Mouse (Mus musculus): Measurements from ENCODE around the gene Arhgap1. TPM values are rescaled to one million over a fixed set of nuclear protein-coding genes. Genes with fewer than 3 reads are reported as not detected.
A peak's percentile ranks its signal among the peaks of the same experiment; 100 is the strongest.

Gene Arhgap1
- total and polyA plus RNA-seq, 2 experiments from 2014 or later, result 85.1 to 95.8 TPM

DNA sequence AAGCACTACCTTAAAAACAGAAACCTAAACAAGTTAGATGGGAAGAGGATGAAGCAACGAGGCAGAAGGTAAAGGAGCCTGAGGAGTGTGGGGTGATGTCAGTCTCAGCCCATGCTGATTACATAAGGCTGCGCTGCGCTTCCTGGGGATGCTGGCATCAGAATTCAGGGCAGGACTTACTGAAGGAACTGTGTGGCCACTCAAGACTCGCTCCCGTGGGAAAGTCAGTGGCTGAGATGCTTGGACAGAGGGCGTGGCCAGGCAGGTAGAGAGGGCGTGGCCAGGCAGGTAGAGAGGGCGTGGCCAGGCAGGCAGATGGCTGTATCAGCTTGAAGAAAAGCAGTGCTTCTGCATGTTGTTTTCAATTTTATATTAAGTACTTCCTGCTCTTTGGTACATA, 34.3 kb downstream of the Arhgap1 start:
- H3K36me3 ChIP-seq (ENCODE audit: insufficient read depth, low read length), result peaks cover 45% of the 10 kb centered on the region
- no peaks in the 10 kb centered on the region for H3K27me3 ChIP-seq (ENCODE audit: insufficient read depth, low read length)
- 82% methylated on average over 8 of the region's 8 CpGs for WGBS
- no peak overlapping the region for H3K4me3 ChIP-seq (ENCODE audit: low read length)
- no peak for DNase-seq (ENCODE audit: low spot score)
- ATAC-seq, result no peak
- no peak for TF ChIP-seq CTCF (IDR thresholded peaks at IDR 0.05; ENCODE audit: low read depth)
- no peak overlapping the region for H3K27ac ChIP-seq
- H3K9ac ChIP-seq (replicated peaks; ENCODE audit: low read length), result no peak overlapping the region
- H3K4me2 ChIP-seq (ENCODE audit: low read depth, low read length), result no peak overlapping the region
- H3K9me3 ChIP-seq (ENCODE audit: low read length), result no peaks in the 10 kb centered on the region
- no peaks in the 10 kb centered on the region for H3K4me1 ChIP-seq (ENCODE audit: insufficient read depth, low read length)

DNA sequence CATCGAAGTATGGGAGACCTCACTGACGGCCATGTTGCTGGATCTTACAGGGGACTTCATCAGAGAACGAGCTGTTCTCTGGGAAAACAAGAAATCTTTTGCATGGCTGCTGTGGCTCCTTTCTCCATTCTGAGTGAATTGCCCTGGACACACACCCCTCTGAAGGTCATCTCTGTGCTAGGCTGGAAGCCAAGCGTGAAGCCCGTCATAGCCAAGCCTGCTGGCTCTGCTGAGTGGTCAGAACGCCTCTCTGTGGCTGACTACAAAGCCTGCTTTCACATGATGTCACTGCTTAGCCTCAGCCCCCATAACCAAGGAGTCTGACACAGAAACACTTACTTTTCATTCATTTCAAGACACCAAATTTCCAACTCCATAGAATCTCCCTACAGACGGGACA, 39.8 kb downstream of the Arhgap1 start:
- Histone ChIP-seq H3K36me3 (ENCODE audit: insufficient read depth, low read length) (peaks cover 36% of the 10 kb centered on the region), H3K27ac (no peak overlapping the region), H3K4me1 (ENCODE audit: insufficient read depth, low read length) (no peaks in the 10 kb centered on the region), H3K9me3 (ENCODE audit: low read length) (no peaks in the 10 kb centered on the region), H3K4me2 (ENCODE audit: low read depth, low read length) (no peak overlapping the region), H3K4me3 (ENCODE audit: low read length) (no peak overlapping the region), H3K9ac (replicated peaks; ENCODE audit: low read length) (no peak overlapping the region), H3K27me3 (ENCODE audit: insufficient read depth, low read length) (no peaks in the 10 kb centered on the region)
- WGBS, result 75% methylated on average over 7 of the region's 7 CpGs
- TF ChIP-seq CTCF (IDR thresholded peaks at IDR 0.05; ENCODE audit: low read depth), result no peak
- ATAC-seq (peak; percentile 55; the same call in 1 of the 2 replicates), DNase-seq (ENCODE audit: low spot score) (no peak)

DNA sequence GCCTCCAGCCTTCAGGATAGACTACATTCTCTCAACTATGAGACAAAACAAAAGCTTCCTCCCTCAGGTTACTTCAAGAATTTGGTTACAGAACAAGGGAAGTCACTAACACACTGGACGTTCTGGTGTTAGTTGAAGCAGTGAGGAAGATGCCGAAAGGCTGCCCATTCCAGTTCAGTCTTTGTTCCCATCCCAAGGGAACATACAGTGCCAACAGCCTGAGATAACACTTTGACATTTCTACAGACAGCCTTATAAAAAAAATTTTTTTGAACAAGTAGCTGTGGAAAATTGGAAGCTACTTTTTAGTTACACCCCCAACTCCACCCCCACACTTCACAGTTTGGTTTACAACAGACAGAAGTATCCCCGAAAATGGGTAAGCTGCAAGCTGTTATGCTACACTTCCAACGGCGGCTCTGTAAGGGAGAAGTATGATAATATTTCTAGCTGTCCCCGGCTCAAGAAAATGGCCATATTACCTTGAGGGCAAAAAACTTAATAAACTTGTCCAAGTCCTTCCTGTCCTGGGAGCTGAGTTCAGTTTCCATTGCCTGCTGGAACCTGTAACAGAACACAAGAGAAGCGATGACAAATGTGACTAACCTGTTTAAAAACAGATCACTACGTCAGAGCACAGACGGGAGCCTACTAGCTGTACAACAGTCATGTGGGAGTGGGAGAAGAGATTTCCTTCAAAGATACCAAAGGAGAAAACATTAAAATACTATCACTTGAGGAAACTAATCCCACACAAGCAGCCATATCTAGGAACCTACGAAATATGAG, 46.0 kb downstream of the Arhgap1 start:
- Histone ChIP-seq H3K27me3 (ENCODE audit: insufficient read depth, low read length) (no peaks in the 10 kb centered on the region), H3K27ac (no peak overlapping the region), H3K9ac (replicated peaks; ENCODE audit: low read length) (no peak overlapping the region), H3K4me2 (ENCODE audit: low read depth, low read length) (no peak overlapping the region), H3K4me3 (ENCODE audit: low read length) (no peak overlapping the region), H3K4me1 (ENCODE audit: insufficient read depth, low read length) (no peaks in the 10 kb centered on the region), H3K36me3 (ENCODE audit: insufficient read depth, low read length) (peaks cover 6% of the 10 kb centered on the region), H3K9me3 (ENCODE audit: low read length) (no peaks in the 10 kb centered on the region)
- 90% methylated on average over 10 of the region's 10 CpGs for WGBS
- ATAC-seq, result no peak
- no peak for TF ChIP-seq CTCF (IDR thresholded peaks at IDR 0.05; ENCODE audit: low read depth)
- DNase-seq (ENCODE audit: low spot score), result no peak

DNA sequence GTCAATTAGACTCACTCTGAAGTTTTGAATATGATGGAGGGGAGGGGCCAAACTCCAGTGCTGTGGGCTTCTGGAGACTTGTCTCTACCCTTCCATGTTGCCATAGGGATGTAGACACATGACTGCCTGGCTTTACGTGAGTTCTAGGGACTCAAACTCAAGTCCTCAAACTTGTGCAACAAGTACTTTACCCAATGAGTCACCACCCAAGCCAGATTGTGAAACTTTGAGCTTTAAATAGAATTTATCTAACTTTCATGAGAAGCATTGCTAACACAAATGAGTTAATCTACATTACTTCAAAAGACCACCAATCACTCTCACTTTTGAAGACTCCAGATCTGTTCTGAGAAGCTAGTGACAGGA, 46.5 kb downstream of the Arhgap1 start:
- Histone ChIP-seq H3K27ac (no peak overlapping the region), H3K4me3 (ENCODE audit: low read length) (no peak overlapping the region), H3K36me3 (ENCODE audit: insufficient read depth, low read length) (peaks cover 4% of the 10 kb centered on the region; the same call in 1 of the 2 replicates), H3K4me2 (ENCODE audit: low read depth, low read length) (no peak overlapping the region), H3K4me1 (ENCODE audit: insufficient read depth, low read length) (no peaks in the 10 kb centered on the region), H3K9ac (replicated peaks; ENCODE audit: low read length) (no peak overlapping the region), H3K27me3 (ENCODE audit: insufficient read depth, low read length) (no peaks in the 10 kb centered on the region), H3K9me3 (ENCODE audit: low read length) (no peaks in the 10 kb centered on the region)
- ATAC-seq (no peak), DNase-seq (ENCODE audit: low spot score) (no peak)
- 87% methylated on average over 1 of the region's 1 CpGs for WGBS
- TF ChIP-seq CTCF (IDR thresholded peaks at IDR 0.05; ENCODE audit: low read depth), result no peak

DNA sequence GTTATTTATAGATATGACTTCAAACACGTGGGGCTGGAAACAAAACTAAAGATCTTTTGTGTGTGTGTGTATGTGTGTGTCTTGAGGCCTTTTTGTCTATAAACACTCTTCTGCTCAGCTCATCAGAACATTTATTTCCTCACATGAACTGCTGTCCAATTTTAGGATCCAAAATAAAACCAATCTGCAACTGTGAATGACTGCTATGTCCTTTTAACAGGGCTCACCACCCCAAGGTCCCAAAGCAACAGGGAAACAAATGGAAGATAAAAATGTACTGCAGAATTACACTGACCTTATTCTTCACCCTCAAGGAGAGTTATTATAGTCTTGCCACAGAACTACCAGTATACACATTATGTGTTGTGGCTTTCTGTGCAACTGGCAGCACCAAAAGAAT, 49.6 kb downstream of the Arhgap1 start:
- Histone ChIP-seq H3K4me1 (ENCODE audit: insufficient read depth, low read length) (no peaks in the 10 kb centered on the region), H3K9me3 (ENCODE audit: low read length) (no peaks in the 10 kb centered on the region), H3K9ac (replicated peaks; ENCODE audit: low read length) (no peak overlapping the region), H3K4me3 (ENCODE audit: low read length) (no peak overlapping the region), H3K27me3 (ENCODE audit: insufficient read depth, low read length) (no peaks in the 10 kb centered on the region), H3K36me3 (ENCODE audit: insufficient read depth, low read length) (no peaks in the 10 kb centered on the region; the same call in 1 of the 2 replicates), H3K4me2 (ENCODE audit: low read depth, low read length) (no peak overlapping the region), H3K27ac (no peak overlapping the region)
- no peak for TF ChIP-seq CTCF (IDR thresholded peaks at IDR 0.05; ENCODE audit: low read depth)
- no peak for ATAC-seq
- DNase-seq (ENCODE audit: low spot score), result no peak
- 91% methylated on average over 1 of the region's 1 CpGs for WGBS

DNA sequence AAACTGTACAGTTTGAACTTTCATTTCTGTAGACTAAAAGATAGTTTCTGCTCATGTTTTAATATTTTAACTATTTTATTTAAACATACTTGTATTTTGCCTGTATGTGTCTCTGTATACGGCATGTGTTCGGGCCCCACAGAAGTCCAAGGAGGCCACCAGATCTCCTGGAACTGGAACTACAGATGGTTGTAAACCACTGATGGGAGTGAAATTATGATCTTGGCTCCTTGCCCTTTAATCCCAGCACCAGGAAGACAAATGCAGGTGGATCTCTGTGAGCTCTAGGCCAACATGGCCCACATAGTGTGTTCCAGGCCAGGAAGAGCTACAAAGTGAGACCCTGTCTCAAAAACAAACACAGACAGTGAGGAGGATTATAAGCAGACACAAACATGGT, 51.7 kb downstream of the Arhgap1 start:
- WGBS, result 97% methylated on average over 2 of the region's 2 CpGs
- DNase-seq (ENCODE audit: low spot score), result no peak
- Histone ChIP-seq H3K4me3 (ENCODE audit: low read length) (no peak overlapping the region), H3K27me3 (ENCODE audit: insufficient read depth, low read length) (no peaks in the 10 kb centered on the region), H3K4me2 (ENCODE audit: low read depth, low read length) (no peak overlapping the region), H3K9ac (replicated peaks; ENCODE audit: low read length) (no peak overlapping the region), H3K36me3 (ENCODE audit: insufficient read depth, low read length) (no peaks in the 10 kb centered on the region), H3K9me3 (ENCODE audit: low read length) (no peaks in the 10 kb centered on the region), H3K4me1 (ENCODE audit: insufficient read depth, low read length) (no peaks in the 10 kb centered on the region), H3K27ac (no peak overlapping the region)
- no peak for ATAC-seq
- no peak for TF ChIP-seq CTCF (IDR thresholded peaks at IDR 0.05; ENCODE audit: low read depth)

DNA sequence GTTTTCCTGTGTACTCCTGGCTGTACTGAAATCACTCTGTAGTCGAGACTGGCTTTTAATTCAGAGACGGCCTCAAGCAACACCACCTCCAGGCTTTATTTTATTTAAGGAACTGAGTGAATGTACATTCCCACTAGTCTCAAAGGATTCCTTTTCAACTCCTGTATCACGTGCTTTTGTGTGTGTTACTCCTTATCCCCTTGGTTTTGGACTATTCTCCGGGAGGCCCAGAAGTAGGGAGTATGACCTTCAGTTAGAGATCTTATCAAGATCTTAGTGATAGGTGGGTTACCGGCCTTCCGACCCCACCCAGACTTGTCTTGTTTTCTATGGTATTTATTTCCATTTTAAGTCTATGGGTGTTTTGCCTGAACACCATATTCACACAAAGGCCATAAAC, 56.1 kb downstream of the Arhgap1 start:
- Histone ChIP-seq H3K4me3 (ENCODE audit: low read length) (no peak overlapping the region), H3K9me3 (ENCODE audit: low read length) (no peaks in the 10 kb centered on the region), H3K4me2 (ENCODE audit: low read depth, low read length) (no peak overlapping the region), H3K27me3 (ENCODE audit: insufficient read depth, low read length) (no peaks in the 10 kb centered on the region), H3K27ac (no peak overlapping the region), H3K4me1 (ENCODE audit: insufficient read depth, low read length) (peaks cover 5% of the 10 kb centered on the region), H3K9ac (replicated peaks; ENCODE audit: low read length) (no peak overlapping the region), H3K36me3 (ENCODE audit: insufficient read depth, low read length) (no peaks in the 10 kb centered on the region)
- 84% methylated on average over 6 of the region's 6 CpGs for WGBS
- DNase-seq (ENCODE audit: low spot score) (no peak), ATAC-seq (no peak)
- TF ChIP-seq CTCF (IDR thresholded peaks at IDR 0.05; ENCODE audit: low read depth), result no peak
